Mouse (Mus musculus) lung, embryonic 15.5 days (tissue): ENCODE data around the gene Nim1k. TPM values are rescaled to one million over a fixed set of nuclear protein-coding genes. Genes with fewer than 3 reads are reported as not detected.

Source experiments
- ATAC-seq: fragments of 200-750 bp; cut with Nextera tagmentation; 2 replicates; pipeline ENCODE4 v1.8.0; 2017; ENCODE audit warnings: moderate number of reproducible peaks, borderline replicate concordance; ENCODE audit not compliant: low FRiP score, low TSS enrichment; ENCODE audit errors: extremely low read depth
- H3K27ac ChIP-seq: fragments of 300-500 bp; sonication (generic); 2 replicates; pipeline ENCODE4 v1.5.1; 2015; ENCODE audit warnings: moderate library complexity, mild to moderate bottlenecking, inconsistent platforms
- H3K27me3 ChIP-seq: fragments of 300-500 bp; sonication (generic); 2 replicates; pipeline ENCODE4 v1.6.1; 2015; ENCODE audit warnings: inconsistent platforms
- H3K36me3 ChIP-seq: fragments of 300-500 bp; sonication (generic); 2 replicates; pipeline ENCODE4 v1.6.1; 2015; ENCODE audit warnings: inconsistent platforms
- H3K4me1 ChIP-seq: fragments of 300-500 bp; sonication (generic); 2 replicates; pipeline ENCODE4 v1.6.1; 2015; ENCODE audit warnings: inconsistent platforms
- H3K4me2 ChIP-seq: fragments of 300-500 bp; sonication (generic); 2 replicates; pipeline ENCODE4 v1.6.1; 2015; ENCODE audit warnings: inconsistent platforms, mild to moderate bottlenecking, moderate library complexity
- H3K4me3 ChIP-seq: fragments of 300-500 bp; sonication (generic); 2 replicates; pipeline ENCODE4 v1.5.1; 2015; ENCODE audit warnings: mild to moderate bottlenecking, inconsistent platforms
- H3K9ac ChIP-seq: fragments of 300-500 bp; sonication (generic); 2 replicates; pipeline ENCODE4 v1.6.1; 2015; ENCODE audit warnings: inconsistent platforms
- H3K9me3 ChIP-seq: fragments of 300-500 bp; sonication (generic); 2 replicates; pipeline ENCODE4 v1.6.1; 2016; ENCODE audit warnings: inconsistent platforms
- WGBS: fragments of 180-500 bp; shearing (Covaris S2); methylation state at CpG from one replicate; pipeline ENCODE4 v1.1.7; 2015; 5-methylcytosine and 5-hydroxymethylcytosine counted together
- polyA plus RNA-seq: library from polyadenylated mRNA; unstranded; fragments of >200 nt; fragmentation: Nextera tagmentation; extraction: Ambion mirVana; gene quantifications from 2 replicates; pipeline ENCODE4 v1.2.1, GENCODE M21; 2015

Nim1k gene
- polyA plus RNA-seq, 1 experiment from 2014 or later: 0.97 TPM

GRCm38 (mm10) chr13:119755141-119755547 lies 538 bp downstream of the Nim1k start:
- Histone ChIP-seq H3K9me3 (no peaks in the 10 kb centered on the region), H3K4me3 (peak overlapping the region; percentile 58), H3K27me3 (no peaks in the 10 kb centered on the region), H3K36me3 (no peaks in the 10 kb centered on the region), H3K27ac (peak overlapping the region; percentile 46; the same call in 1 of the 2 replicates), H3K4me1 (peaks cover 11% of the 10 kb centered on the region), H3K9ac (peak overlapping the region; percentile 49), H3K4me2 (peak overlapping the region; percentile 94)
- peak; percentile 50; the same call in 1 of the 2 replicates for ATAC-seq
- WGBS: 2% methylated on average over 16 of the region's 16 CpGs

DNA sequence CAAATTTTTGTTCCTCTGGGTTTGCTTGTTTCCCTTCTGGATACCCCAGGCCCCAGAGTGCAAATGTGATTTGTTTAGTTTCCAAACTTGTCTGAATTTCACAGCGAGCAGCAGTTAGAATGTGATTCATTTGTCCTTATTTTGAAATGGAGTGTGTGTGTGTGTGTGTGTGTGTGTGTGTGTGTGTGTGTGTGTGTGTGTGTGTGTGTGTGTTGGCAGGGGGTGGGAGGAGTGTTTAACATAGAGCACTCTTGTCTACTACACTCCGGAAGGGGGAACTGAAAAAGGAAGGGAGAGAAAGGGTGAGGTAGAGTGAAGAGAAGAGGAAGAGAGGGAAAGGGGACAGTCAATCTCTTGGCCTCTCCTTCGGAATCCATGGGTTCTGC lies 1.1 kb downstream of the Nim1k start:
- no peaks in the 10 kb centered on the region for H3K36me3 ChIP-seq
- H3K27ac ChIP-seq: no peak overlapping the region
- H3K4me2 ChIP-seq: peak overlapping the region; percentile 94
- 16% methylated on average over 3 of the region's 3 CpGs for whole genome bisulfite sequencing
- H3K4me3 ChIP-seq: peak overlapping the region; percentile 58
- no peaks in the 10 kb centered on the region for H3K27me3 ChIP-seq
- no peaks in the 10 kb centered on the region for H3K9me3 ChIP-seq
- H3K4me1 ChIP-seq: peaks cover 11% of the 10 kb centered on the region
- no peak for ATAC-seq
- 0 out of 2 replicates have a peak overlapping the region, but pooled peaks have one; percentile 49 for H3K9ac ChIP-seq

DNA sequence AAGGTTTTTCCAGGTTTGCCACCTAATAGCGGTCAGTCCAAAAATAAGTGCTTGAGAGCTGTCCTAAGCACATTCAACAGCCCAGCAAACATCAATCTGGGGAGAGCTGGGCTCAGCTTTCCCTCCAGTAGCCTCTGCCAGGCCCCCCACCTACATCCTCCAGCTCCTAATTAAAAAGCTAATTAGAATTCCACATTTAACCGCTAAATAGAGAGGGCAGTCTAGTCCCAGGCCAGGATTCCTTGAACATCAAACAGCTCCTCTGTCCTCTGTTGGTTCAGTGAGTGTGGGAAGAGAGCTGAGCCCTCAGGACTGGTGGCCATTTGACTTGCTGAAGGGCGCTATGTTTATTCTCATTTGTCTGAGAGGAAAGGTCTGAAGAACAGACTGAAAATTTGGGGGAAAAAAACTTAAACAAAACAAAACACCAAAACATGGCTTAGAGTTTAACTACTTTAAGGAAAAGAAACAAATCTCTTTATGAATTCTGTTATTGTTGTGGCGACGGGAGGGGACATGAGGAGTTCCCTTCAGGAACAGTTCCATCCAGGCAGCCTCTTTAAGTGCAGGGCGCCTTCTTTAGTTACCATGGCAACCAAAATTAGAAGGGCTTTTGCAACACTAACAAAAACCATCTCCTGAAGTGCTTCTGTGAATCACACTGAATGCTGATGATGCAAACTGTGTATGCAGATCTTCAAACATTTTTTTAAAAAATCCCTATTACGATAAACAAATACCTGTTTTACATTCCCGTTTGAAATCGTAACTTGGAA lies 1.6 kb downstream of the Nim1k start:
- H3K4me2 ChIP-seq: no peak overlapping the region
- no peaks in the 10 kb centered on the region for H3K27me3 ChIP-seq
- ATAC-seq: no peak
- WGBS: 59% methylated on average over 9 of the region's 9 CpGs
- no peaks in the 10 kb centered on the region for H3K36me3 ChIP-seq
- H3K9ac ChIP-seq: no peak overlapping the region
- H3K4me1 ChIP-seq: peaks cover 11% of the 10 kb centered on the region
- H3K9me3 ChIP-seq: no peaks in the 10 kb centered on the region
- no peak overlapping the region for H3K27ac ChIP-seq
- no peak overlapping the region for H3K4me3 ChIP-seq

DNA sequence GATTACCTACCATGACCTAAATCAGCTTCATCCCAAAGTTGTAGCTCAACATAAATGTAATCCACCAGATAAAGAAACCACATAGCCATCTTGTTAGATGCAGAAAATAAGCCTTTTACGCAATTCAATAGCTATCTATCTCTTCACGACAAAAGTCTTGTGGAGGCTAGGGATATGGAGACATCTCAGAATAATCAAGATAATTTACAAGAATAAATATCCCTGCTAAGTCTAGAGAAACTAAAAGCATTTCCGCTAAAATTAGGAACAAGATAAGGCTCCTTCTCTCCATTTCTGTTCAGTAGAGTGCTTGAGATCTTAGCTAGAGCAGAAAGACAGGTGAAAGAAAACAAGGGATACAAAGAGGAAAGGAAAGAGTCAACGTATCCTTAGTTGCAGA lies 8.8 kb downstream of the Nim1k start:
- no peaks in the 10 kb centered on the region for H3K27me3 ChIP-seq
- WGBS: 81% methylated on average over 4 of the region's 4 CpGs
- H3K4me2 ChIP-seq: no peak overlapping the region
- no peak overlapping the region for H3K27ac ChIP-seq
- no peaks in the 10 kb centered on the region for H3K9me3 ChIP-seq
- H3K36me3 ChIP-seq: no peaks in the 10 kb centered on the region
- H3K4me3 ChIP-seq: no peak overlapping the region
- H3K4me1 ChIP-seq: peaks cover under 1% of the 10 kb centered on the region; the same call in 1 of the 2 replicates
- no peak overlapping the region for H3K9ac ChIP-seq
- ATAC-seq: no peak

DNA sequence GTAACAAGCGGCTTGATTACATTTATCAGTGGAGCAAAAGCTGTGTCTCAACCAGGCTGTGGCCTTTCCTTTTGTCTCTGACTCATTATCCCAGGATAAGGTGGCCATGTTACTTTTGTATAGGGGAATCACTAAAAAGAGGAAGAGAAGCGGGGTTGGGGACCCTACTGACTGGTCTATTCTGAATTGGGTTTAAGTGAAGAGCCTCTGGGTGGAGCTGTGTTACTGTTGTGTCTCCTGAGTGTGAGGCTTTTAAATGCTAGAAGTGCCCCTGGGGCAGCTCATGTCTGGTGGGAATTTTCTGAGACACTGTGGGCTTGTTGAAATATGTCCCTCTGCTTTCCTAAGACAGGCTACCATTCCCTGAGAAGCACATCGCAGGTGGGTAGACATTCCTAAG lies 12.2 kb downstream of the Nim1k start:
- 69% methylated on average over 3 of the region's 3 CpGs for WGBS
- H3K4me3 ChIP-seq: no peak overlapping the region
- H3K9me3 ChIP-seq: no peaks in the 10 kb centered on the region
- no peak for ATAC-seq
- H3K4me2 ChIP-seq: no peak overlapping the region
- H3K27ac ChIP-seq: no peak overlapping the region
- peaks cover 7% of the 10 kb centered on the region for H3K4me1 ChIP-seq
- no peak overlapping the region for H3K9ac ChIP-seq
- no peaks in the 10 kb centered on the region for H3K27me3 ChIP-seq
- no peaks in the 10 kb centered on the region for H3K36me3 ChIP-seq

GRCm38 (mm10) chr13:119742711-119743415 lies 12.8 kb downstream of the Nim1k start:
- H3K9me3 ChIP-seq: no peaks in the 10 kb centered on the region

GRCm38 (mm10) chr13:119741390-119742237 lies 14.1 kb downstream of the Nim1k start:
- H3K4me1 ChIP-seq: peaks cover 7% of the 10 kb centered on the region
- H3K27ac ChIP-seq: no peak overlapping the region
- 11% methylated on average over 19 of the region's 19 CpGs for WGBS
- ATAC-seq: no peak
- H3K27me3 ChIP-seq: no peaks in the 10 kb centered on the region
- peak overlapping the region; percentile 50 for H3K4me2 ChIP-seq
- H3K36me3 ChIP-seq: no peaks in the 10 kb centered on the region
- H3K4me3 ChIP-seq: peak overlapping the region; percentile 18
- no peaks in the 10 kb centered on the region for H3K9me3 ChIP-seq
- H3K9ac ChIP-seq: no peak overlapping the region

More at GRCm38 (mm10) chr13:119742711-119743415, 12.8 kb downstream of the Nim1k start:
- no peak for ATAC-seq
- Histone ChIP-seq H3K9ac (no peak overlapping the region), H3K4me2 (no peak overlapping the region), H3K4me1 (peaks cover 7% of the 10 kb centered on the region), H3K27me3 (no peaks in the 10 kb centered on the region), H3K27ac (no peak overlapping the region), H3K4me3 (no peak overlapping the region), H3K36me3 (no peaks in the 10 kb centered on the region)
- WGBS: 80% methylated on average over 6 of the region's 6 CpGs

- no peak for ATAC-seq
Measured at GRCm38 (mm10) chr13:119731448-119731847, 24.2 kb downstream of the Nim1k start.

DNA sequence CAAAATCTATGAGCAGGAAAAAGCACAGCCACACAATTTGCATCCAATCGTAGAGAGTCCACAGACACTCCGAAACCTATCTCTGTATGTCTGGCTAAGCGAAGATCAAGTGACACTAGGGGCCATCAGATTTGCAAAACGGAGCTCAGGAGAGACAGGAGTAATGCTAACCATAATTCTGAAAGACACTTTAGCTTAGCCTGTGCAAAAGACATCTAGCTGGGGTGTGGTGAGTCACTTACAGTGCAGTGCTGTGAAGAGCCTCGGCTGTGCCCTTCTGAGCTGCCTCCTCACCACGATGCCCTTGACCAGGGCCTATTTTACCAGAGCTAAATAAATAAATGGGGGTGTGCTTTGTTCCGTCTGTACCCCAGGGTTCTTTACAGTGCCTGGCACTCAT lies 26.3 kb downstream of the Nim1k start:
- no peak overlapping the region for H3K4me2 ChIP-seq
- WGBS: 76% methylated on average over 7 of the region's 7 CpGs
- H3K9ac ChIP-seq: no peak overlapping the region
- no peaks in the 10 kb centered on the region for H3K36me3 ChIP-seq
- ATAC-seq: no peak
- no peak overlapping the region for H3K4me3 ChIP-seq
- no peak overlapping the region for H3K27ac ChIP-seq
- H3K27me3 ChIP-seq: no peaks in the 10 kb centered on the region
- no peaks in the 10 kb centered on the region for H3K9me3 ChIP-seq
- no peaks in the 10 kb centered on the region for H3K4me1 ChIP-seq

More at GRCm38 (mm10) chr13:119731448-119731847, 24.2 kb downstream of the Nim1k start:
- Histone ChIP-seq H3K27me3 (no peaks in the 10 kb centered on the region), H3K27ac (no peak overlapping the region), H3K36me3 (no peaks in the 10 kb centered on the region), H3K4me1 (no peaks in the 10 kb centered on the region), H3K4me3 (no peak overlapping the region), H3K4me2 (no peak overlapping the region), H3K9me3 (no peaks in the 10 kb centered on the region), H3K9ac (no peak overlapping the region)
- WGBS: 59% methylated on average over 6 of the region's 6 CpGs

DNA sequence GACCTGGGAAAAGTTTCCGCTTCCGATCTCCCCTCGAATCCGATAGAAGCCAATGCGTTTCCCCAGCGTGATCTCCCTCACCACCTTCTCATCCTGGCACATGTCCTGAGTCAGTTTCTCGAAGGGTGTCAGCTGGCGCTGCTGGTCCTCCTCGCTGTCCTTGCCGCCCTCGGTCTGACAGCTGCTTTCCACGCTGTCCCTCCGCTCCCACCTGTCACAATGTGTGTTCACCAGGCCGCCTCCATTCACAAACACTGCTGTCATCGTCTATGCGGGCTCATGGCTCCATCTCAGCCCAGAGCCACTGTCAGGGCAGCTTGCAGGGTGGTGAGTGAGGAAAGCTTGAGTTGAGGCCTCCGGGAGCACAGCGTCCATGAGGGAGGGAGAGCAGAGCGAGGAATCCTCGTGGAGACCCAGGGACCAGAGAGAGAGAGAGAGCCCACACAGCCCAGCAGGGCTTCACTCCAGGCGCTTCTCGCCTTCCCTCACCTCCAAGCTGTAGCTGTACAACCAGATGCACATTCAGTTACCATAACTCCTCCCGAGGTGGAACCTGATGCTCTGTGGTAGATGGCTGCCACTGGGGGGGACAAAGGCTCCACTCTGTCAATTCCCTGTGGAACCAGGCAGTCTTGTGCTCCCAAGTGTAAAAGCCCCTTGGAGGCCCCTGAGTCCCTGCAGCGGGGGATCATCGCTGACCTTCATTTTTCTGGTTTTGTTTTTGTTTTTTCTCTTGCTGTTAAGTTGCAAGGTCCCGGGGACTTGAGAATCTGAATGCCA lies 27.9 kb downstream of the Nim1k start:
- WGBS: 47% methylated on average over 26 of the region's 26 CpGs
- no peak overlapping the region for H3K4me3 ChIP-seq
- H3K4me1 ChIP-seq: no peaks in the 10 kb centered on the region
- H3K9me3 ChIP-seq: no peaks in the 10 kb centered on the region
- no peaks in the 10 kb centered on the region for H3K27me3 ChIP-seq
- H3K36me3 ChIP-seq: no peaks in the 10 kb centered on the region
- H3K27ac ChIP-seq: no peak overlapping the region
- H3K9ac ChIP-seq: no peak overlapping the region
- ATAC-seq: no peak
- no peak overlapping the region for H3K4me2 ChIP-seq

GRCm38 (mm10) chr13:119724541-119724940 lies 31.1 kb downstream of the Nim1k start:
- Histone ChIP-seq H3K27ac (no peak overlapping the region), H3K9ac (no peak overlapping the region), H3K27me3 (no peaks in the 10 kb centered on the region), H3K36me3 (no peaks in the 10 kb centered on the region), H3K9me3 (no peaks in the 10 kb centered on the region), H3K4me3 (no peak overlapping the region), H3K4me2 (no peak overlapping the region), H3K4me1 (no peaks in the 10 kb centered on the region)
- ATAC-seq: no peak
- WGBS: 80% methylated on average over 7 of the region's 7 CpGs
